Mouse (Mus musculus): Measurements from ENCODE around the gene Exoc4. TPM values are rescaled to one million over a fixed set of nuclear protein-coding genes. Genes with fewer than 3 reads are reported as not detected.

Gene Exoc4
- polyA plus RNA-seq, 1 experiment from 2014 or later = 36.1 TPM

Other genes starting within 250 kb of the Exoc4 start
- 97.8 and 106 TPM in 2 replicates for gene Chchd3, start 188.8 kb upstream of the Exoc4 start, polyA plus RNA-seq (2015; fragmentation: Nextera tagmentation; extraction: Ambion mirVana)

Measured in limb, embryonic 15.5 days (tissue).